Mouse (Mus musculus) liver (tissue): ENCODE results near the gene Tex14.
"Not testable (repeated sequence)": the region's sequence is repeated elsewhere in the genome, so short reads cannot be mapped to it uniquely, and the experiment has no call there.

Experiments
- DNase-seq: peaks from one replicate; pipeline ENCODE4 v3.0.0-alpha.2; 2020; ENCODE audit warnings: mixed read lengths

The Tex14 gene

DNA sequence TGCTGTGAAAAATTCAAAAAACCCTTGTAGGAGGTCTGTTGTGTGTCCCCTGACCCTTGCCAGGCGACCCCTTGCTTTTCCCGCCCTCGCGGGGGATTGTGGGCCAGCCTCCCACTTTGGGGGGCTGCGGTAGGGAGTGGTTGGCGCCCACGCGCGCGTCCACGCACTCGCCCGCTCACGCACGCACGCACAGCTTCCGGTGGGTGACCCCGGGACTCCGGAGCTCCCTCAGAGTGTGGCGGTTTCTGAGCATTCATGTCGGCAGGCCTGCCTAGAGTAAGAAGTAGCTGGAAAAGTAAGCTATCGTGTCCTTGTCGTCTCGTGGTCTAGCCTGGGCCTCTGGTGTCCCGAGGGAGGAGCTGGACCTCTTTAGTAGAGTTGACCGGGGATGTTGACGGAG, at the start of gene Tex14, which contains the start of gene Rad51c:
Gene Tex14 (plus strand): TSS at position 190 of the 400 bp plus-strand sequence.
Gene Rad51c (minus strand): TSS at position 79 of the 400 bp plus-strand sequence.
- peak; percentile 9 for DNase-seq

- DNase-seq: peak; percentile 35
These were observed 47.3 kb upstream of the Tex14 start for GRCm38 (mm10) chr11:87357317-87358300.

- peak; percentile 87 for DNase-seq
These were observed 46.3 kb upstream of the Tex14 start, which contains the start of gene Ppm1e for GRCm38 (mm10) chr11:87358331-87359261. Ppm1e (minus strand) TSS chr11:87359023.

DNA sequence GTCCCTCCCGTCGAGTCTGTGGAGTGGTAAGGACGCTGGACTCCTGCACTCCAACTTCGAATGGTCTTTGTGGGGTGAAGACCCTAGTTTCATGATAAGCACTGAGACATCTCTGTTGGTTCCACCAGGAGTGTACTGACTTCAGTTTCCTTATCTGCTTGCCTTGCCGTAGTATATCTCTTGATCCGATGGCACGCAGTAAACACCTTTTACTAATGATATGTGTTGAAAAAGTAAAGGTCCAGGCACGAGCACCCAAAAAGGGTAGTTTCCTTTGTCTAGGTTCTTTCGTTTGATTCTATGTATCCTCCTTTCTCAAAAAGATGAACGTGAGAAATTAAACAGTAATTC, 45.6 kb upstream of the Tex14 start:
- DNase-seq: no peak

GRCm38 (mm10) chr11:87365120-87365519, 39.7 kb upstream of the Tex14 start:
- no peak for DNase-seq

DNA sequence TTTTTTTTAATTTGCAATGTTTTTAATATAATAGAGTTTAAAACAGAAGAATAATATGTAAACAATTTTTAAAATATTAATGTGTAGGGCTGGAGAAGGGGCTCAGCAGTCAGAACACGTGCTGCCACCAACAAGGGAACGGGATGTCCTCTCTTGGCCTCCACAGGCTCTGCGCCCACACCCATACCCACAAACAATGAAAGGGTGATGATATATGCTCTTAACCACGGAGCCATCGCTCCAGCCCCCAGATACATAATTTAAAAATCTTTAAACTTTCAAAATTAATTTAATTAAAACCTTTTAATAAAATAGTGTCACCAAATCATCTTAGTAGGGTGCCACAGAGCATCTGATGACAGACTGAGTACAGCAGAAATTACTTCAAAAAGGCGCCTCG, 37.8 kb upstream of the Tex14 start:
- peak; percentile 58 for DNase-seq

DNA sequence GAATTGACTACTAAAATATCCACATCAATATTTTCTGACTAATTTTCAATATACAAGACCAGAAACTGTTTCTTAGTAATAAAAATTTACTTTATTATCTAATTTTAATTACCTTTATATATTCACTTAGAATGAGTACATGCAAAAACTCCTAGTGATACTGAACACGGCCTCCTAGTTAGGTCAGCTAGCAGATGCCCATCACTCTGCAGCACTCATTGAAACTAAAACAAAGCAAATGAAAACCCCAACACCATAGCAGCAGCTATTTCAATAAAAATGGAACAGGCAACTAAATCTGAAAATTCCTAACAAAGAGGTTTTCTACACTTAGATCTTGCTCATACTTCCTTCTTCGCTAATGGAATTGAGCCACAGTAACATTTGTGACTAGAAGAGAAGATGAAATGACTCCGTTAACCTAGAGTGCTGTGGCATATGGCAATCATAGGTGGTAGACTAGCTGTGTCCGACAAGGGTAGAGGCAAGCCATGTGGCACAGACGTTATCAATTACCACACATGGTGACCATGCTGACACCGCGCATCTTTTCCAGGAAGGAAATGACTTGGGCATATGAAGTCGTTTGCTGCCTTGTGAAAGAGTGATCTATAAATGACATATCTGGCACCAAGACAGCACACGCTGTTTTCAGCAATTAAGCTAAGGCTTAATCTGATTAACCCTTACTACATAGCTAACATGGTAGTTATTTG, 36.8 kb upstream of the Tex14 start:
- DNase-seq: peak; percentile 89

DNA sequence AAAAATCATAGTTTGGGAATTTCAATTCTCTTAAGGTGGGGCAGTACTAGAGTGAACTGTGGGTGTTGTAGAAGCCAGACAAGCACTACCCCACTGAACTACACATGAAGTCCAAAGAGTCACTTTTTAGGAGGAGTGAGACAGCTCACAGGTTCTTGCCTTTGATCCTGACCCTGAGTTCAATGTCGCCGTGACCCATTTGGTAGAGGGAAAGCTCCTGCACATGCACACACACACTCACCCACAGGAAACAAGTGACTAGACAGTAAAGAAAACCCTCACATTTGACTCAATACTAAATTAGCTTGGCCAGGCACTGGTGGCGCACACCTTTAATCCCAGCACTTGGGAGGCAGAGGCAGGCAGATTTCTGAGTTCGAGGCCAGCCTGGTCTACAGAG, 20.3 kb upstream of the Tex14 start:
- no peak for DNase-seq

DNA sequence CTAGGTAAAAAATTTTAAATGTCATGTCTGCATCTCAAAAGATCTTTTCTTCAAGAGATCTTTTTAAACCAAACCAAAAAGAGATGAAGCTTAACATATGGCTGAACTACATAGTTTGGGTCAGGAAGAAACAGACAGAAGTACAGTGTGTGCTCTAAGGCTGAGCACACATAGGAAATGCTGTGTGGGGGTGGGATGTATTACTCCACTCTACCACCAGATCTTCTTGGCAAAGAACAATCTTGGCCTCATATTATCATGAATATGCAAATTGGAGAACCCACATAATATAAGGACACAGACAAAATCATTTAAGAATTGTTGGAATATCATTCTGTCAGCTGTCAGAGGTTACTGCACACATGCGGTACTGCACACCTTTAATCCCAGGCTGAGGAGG, 19.2 kb upstream of the Tex14 start:
- DNase-seq: no peak

GRCm38 (mm10) chr11:87393855-87394254, 11.0 kb upstream of the Tex14 start:
- peak; percentile 54 for DNase-seq

DNA sequence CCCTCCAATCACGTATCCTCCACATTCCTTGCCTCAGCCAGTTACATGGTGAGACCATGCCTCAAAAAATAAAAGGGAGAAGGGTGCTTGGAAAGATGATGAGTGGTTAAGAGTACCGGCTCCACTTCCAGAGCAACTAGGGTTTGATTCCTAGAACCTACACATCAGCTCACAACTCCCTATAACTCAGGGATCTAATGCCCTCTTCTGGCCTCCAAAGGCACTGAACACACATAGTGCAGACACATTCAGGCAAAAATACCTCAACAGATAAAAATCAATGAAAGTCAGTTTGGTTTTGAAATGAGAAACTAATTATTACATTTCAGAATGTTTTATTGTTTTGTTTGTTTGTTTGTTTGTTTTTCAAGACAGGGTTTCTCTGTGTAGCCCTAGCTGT, 6.5 kb upstream of the Tex14 start:
- DNase-seq: no peak

- peak; percentile 97 for DNase-seq
These were observed 583 bp upstream of the Tex14 start for GRCm38 (mm10) chr11:87404111-87404853.

- DNase-seq: not testable (repeated sequence)
These were observed 8.5 kb downstream of the Tex14 start for GRCm38 (mm10) chr11:87413412-87413811.

DNA sequence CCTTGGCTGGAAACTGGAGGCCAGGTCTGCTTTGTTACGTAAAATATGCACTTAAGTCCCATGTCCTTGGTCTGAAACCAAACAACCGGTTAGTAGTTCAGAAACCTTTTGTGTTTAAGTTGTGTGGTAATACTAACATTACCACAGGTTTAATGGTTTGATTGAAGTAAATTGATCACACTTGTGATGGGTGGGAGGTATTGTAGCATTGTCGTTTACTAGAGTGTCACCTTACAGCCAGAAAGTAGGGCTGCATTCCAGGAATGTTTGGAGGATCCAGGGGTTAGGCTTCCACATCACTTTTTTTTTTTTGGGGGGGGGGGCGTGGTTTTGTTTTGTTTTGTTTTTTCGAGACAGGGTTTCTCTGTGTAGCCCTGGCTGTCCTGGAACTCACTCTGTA, 11.3 kb downstream of the Tex14 start:
- no peak for DNase-seq

DNA sequence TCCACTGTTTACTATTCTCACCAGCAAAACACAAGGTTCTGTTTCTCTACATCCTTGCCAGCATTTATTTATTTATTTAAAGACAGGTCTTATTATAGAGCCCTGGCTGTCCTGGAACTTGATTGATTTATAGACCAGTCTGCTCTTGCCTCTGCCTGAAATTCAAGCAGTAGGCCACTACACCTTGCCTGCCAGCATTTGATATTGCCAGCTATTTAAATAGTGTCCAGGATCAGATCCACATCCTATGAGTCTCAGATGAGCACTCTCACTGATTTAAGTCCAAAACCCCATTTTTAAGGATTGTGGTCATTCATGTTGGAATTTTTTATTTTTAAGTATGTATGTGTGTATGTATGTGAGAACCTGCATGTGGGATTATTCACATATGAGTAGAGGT, 16.0 kb downstream of the Tex14 start:
- DNase-seq: no peak

GRCm38 (mm10) chr11:87421760-87422201, 16.9 kb downstream of the Tex14 start:
- DNase-seq: peak; percentile 27

- DNase-seq: peak; percentile 82
These were observed 17.9 kb downstream of the Tex14 start for GRCm38 (mm10) chr11:87422511-87423340.

DNA sequence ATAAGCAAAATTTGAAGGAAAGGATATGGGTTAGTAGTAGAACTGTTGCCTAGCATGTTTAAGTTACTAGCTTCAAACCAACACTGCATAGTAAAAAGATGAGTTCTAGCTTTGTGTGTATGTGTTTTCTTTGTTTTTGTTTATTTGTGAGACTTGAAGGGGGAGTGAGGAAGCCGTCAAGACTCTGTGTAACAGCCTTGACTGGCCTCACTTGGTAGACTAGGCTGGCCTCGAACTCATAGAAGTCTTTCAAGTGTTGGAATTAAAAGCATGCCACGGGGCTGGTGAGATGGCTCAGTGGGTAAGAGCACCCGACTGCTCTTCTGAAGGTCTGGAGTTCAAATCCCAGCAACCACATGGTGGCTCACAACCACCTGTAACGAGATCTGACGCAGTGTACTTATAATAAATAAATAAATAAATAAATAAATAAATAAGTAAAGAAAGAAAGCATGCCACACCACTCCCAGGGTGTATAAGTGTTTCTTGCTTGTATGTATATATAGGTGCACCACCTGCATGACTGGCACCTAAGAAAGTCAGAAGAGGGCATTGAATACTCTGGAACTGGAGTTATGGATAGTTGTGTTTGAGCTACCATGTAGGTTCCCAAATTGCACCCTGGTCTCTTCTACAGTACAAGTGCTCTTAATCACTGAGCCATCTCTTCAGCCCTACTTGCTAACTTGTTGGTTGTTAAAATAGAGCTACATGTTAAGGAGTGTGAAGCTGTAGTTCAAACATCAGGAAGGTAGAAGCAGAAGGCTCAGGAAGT, 18.9 kb downstream of the Tex14 start:
- no peak for DNase-seq

DNA sequence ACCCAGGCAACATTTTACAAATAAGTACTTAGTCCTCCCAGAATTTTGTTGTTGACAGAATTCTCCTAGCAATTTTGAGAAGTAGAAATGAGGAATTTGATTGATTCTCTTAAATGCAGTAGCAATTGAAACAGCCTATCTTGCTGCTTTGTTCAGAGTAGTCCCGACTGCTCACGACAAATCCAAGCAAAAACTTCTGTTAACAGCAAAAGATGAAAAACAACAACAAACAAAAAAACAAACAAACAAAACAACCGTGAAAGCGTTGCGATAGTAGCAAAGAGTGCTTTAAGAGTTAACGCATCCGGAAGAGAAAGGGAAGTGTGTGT, 21.2 kb downstream of the Tex14 start:
- DNase-seq: no peak
